Mouse (Mus musculus): Measurements from ENCODE around the gene Oas2.

DNA sequence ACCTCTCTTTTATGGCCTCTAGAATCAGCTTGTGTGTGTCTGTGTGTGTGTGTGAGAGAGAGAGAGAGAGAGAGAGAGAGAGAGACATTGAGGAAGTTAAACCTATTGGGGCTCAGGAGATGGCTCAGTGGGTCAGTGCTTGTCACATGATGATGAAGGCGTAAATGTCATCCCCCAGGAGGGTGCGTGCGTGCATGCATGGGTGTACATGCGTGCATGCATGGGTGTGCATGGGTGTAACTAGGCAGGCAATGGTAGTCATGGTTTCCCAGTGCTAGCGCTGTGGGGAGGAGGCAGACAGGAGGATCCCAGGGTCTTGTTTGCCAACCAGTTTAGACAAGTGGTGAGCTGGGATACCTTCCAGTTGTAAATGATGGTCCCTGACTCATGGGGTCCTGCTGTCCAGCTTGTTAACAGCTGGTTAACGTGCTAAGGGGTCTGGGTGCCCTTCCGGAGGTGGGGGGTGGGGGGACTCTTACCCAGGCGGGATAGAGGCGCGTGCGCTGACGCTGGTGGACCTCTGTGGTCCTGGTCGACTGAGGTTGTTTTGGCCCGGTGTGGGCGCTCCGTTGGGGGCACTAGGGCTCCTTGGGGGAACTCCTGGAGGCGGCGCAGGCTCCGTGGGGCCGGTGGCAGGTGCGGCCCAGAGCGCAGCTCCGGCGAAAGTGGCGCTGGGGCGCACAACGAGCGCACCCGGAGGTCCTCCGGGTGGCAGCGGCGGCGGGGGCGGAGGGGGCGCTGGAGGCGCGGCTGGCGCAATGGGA lies 55.5 kb downstream of the Oas2 start:
- no peak for TF ChIP-seq CTCF (IDR thresholded peaks at IDR 0.05; ENCODE audit: low read depth)
- TF ChIP-seq EP300 (IDR thresholded peaks at IDR 0.05; ENCODE audit: low read depth) = no peak

Measured in liver, postnatal 0 days (tissue).